Mouse (Mus musculus): ENCODE measurements around the gene Man2b2.

The Man2b2 gene

DNA sequence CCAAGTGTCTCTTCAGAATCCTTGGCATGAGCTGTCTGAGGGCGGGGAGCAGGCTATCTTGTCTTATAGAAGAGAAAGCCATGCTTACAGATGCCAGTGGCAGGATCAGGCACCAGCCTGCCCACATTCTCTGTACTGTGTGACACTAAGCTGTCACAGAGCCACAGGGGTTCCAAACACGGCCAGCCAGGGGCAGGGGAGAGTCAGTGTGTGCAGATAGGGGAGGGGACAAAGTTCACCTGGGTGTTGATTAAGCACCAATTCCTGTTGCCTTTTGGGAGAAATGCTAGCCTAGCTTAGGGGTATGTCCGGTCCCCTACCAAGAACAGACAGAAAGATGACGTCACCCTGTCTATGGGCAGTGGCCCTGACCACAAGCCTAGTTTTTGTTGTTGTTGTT lies 1.4 kb downstream of the Man2b2 start:
- DNase-seq = no peak

DNA sequence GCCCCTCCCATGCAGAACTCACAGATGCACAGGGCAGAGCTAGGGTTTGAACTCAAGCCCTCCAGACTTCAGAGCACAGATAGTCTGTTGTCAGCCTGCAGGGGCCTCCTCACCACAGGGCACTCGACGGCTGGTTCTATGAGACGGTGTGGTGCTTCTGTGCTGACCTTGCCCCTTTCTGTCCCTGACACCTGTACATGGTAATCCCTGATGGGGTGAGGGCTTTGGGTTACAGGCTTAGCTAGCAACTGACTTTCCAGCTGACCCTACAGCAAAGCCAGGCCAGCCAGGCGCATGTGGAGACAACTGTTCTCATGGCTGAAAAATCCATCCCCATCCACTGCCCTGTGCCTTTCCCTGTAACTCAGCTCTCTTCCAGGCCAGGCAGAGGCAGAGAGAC lies 7.5 kb downstream of the Man2b2 start:
- DNase-seq = no peak

DNA sequence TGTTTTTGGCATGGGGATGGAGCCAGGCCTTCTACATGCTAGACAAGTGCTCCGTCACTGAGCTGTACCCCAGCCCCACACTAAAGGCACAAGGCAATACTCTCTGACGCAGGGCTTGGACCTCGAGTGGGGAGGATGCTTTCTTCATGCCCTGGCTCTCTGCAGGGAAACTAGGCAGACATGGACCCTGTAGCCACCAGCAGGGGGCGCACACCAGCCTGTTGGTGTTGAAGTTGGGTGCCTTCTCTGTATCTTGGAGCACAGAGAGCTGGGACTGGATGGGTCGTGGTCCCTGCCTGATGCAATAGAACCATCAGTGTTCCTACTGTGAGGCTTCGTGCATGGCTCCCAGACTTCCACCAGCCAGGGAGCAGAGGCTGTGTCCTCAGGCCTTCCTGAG lies 10.3 kb downstream of the Man2b2 start:
- DNase-seq = peak; percentile 39 to 41

DNA sequence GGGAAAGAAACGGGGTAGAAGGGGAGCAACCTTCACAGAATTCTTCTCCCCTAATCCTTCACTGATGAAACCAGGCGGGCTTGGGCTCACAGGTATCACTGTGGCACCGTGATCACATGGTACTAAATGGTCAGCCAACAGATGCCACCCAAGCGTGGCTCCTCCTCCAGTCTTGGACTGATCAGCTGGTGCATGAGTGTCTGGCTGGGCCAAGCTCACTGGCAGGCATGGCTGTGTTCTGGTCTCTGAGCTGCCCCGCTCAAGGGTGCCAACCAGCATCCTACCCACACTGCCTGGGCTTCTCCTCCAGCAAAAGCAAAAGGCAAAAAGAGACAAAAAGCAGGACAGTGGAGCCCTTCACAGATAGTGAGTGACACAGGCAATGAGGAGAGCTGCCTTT lies 10.7 kb downstream of the Man2b2 start:
- no peak for DNase-seq

DNA sequence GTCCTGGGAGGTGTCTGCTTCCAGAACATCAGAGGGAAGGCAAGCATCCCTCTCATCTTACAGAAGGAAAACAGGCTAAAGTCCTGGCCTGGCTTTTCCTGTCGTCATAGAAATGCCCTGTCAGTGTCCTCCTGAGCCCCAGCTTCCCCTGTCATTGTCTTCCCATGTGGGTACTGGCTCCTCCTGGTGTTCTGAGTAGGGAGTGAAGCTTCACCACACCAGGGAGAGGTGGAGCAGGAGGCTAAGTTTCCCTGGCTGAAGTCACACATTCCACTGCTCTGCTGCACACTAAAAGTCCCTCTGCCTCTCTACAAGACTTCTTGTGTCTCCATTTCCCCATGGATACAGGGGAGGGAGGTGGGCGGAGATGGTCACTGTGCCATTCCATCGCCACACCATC lies 12.7 kb downstream of the Man2b2 start:
- DNase-seq = no peak

DNA sequence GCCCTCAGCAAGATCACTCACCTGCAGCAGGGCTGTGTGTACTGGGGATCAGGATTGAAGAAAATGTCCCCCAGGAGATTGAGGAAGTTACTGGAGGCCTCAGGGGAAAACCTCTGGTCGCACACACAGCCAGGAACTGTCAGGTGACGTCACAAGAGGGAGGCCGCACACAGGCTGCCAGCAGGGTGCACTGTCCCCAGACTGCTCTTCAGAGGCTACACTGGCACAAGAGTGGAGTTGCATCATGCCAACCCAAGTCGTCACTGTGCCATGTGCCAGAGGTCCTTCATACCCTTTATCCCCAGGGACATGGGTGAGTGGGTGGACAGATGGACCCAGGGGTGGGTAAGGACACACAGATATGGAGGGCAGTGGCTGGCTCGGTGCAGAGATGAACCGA lies 15.9 kb downstream of the Man2b2 start:
- DNase-seq = no peak

DNA sequence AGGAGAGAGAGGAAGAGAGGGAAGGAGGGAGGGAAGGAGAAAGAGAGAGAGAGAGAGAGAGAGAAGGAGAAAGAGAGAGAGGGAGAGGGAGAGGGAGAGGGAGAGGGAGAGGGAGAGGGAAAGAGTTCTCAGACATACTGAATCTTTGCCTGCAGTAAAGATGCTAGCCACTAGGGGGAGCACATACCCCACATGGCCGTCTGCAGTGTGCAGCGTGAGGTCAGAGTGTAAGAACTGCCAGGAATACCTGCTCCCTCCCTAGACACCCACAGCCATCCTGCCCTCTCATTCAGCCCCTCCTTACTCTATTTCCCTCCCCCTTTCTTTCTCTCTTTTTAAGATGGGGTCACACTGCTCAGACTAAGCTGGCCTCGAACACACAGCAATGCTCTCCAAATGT lies 19.0 kb downstream of the Man2b2 start:
- DNase-seq = peak; percentile 39

DNA sequence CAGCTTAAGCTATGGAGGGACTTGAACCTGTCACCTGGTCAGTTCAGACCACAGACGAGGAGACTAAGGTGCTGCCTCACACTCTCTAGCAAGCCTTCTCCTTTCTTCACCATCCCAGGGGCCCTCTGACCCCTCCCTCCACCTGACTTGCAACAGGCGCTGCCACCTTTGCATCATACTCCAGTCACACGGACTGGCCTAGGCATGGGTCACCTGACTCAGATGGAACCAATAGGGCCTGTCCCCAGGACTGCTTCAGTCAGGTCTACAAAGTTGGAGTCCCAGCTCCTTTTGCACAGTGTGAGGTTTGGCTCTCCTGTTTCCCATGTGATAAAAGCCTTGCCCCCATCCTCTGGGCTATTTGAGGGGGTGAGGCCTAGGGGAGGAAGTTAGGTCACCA lies 19.8 kb downstream of the Man2b2 start:
- no peak for DNase-seq

DNA sequence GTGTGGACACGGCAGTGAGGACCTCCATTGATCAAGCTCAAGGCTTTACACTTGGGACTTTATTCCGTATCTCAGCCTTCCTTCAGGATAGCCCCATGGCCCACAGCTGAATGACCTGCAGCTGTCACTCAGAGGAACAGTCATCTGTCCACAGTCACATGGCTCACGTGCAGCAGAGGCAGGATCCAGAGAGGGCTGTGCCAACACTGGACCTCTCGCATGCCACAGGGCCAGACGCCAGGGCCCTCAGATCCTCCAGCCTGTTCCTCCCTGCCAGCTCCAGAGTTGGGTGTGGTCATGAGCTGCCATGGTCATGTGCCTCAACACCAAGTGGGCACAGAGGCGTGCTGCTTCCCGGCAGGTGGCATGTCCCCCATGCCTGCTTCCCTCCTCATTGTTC lies 21.3 kb downstream of the Man2b2 start:
- DNase-seq = no peak

DNA sequence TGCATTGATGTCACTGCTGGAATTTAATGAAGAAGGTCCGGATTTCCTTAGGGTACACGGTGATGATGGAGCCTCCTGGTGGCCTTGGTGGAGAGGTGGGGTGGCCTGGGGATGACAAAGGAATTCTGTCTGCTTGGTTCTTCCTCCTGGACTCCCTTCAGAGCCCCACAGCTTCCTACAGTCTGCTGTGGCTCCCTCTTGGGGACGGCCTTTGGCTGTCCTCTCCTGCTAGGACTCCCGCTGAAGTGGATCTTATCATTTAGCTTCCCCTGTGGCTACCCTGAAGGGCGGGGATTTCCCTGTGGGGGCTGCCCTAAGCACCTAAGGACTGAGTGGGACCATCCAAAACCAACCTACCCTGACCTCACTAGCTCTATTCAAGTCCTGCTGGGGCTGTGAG lies 23.3 kb downstream of the Man2b2 start:
- DNase-seq = no peak

DNA sequence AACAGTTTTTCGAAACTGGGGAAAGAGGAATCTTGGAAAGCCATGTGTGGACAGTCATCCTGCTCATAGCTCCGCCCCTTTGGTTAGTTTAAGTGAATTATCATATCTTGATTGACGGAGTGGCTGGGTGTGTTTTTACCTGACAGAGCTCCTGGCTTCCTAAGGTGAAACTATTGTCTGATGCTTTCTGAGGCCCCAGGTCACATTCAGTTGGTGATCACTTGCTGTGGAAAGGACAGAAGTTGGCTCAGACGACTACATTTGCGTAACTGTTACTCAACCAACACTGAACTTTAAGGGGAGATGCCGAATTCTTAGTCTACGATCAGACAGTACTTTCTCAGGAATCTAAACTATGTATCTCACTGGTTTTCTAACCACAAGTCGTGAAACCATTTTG lies 33.2 kb downstream of the Man2b2 start:
- no peak for DNase-seq

DNA sequence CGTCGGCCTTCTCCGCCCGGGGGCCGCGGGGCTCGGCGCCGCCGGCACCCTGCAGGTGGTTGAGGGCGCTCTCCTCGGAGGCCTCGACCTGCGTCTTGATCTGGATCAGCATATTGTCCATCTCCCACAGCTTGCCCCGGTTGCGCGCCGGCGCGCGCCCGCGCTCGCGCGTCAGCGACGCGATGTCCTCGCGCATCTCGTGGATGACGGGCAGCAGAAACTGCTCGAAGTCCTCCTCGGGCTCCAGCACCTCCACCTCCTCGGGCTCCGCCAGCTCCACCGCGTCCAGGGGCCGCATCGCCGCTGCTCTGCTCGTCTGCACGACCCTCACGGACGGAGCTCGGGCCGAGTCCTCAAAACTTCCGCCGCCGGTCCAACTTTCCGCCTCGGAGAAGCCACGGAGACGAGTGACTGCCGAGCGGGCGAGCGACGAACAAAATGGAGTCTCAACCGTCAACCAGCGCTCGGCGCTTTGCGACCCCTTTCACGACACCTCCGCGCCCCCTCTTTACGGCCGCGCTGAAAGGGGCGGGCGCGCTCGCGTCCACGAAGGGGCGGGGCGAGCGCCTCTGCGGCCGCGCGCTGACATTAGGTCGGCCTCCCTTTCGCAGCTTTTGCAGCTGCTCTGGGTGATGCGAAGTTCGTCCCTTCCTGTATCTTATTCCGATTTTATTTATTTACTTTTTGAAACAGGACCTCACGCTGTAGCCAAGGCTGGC lies 34.0 kb downstream of the Man2b2 start, which contains the start of gene Mrfap1:
Mrfap1 (minus strand) TSS at position 477 of the 719 bp plus-strand sequence.
- peak; percentile 94 to 96 for DNase-seq

DNA sequence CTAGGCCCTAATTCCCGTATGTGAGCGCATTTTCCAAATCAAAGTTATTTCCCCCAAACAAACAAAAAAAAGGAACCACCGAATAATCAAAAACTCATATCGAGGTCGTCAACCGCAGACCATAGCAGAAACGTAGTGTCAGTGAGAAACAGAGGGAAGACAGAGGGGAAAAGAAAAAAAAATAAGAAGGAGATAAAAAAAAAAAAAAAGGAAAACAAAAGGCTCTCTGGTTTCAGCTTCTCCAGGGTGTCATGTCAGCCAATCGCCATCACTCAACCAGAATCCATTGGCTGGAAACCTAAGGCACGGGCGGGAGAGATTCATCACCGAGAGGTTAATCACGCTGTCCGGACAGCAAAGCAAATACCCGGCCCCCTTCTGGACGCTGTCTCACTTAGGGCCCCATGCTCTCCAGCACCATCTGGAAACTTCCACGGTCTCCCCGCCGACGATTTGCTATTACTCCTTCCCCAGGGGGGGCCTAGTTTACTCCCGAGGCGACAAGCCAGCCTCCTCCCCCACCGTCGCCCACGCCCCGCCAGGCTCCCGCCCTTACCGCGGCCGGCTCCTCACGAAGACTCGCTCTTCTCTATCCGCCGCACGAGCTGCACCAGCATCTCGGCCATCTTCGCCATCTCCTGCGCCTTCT lies 34.7 kb downstream of the Man2b2 start:
- peak; percentile 71 to 77 for DNase-seq

DNA sequence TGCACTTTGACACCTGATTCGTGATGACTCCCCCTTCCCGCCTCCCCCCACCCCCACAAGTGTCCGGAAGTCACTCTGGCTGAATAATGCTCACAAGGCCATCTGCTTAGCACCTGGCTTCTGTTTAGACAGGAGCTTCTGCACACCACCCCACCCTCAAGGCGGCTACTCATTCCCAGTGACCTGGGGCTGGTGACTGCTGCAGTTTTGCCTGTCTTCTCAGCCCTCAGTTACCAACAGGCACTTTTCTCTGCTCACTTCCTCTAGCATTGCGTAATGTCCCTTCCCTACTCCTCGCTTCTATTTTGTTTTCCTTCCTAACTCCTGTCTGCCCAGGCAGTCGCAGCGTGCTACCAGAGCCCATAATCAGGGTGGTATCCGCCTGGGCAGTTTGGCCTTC lies 38.6 kb downstream of the Man2b2 start:
- no peak for DNase-seq

DNA sequence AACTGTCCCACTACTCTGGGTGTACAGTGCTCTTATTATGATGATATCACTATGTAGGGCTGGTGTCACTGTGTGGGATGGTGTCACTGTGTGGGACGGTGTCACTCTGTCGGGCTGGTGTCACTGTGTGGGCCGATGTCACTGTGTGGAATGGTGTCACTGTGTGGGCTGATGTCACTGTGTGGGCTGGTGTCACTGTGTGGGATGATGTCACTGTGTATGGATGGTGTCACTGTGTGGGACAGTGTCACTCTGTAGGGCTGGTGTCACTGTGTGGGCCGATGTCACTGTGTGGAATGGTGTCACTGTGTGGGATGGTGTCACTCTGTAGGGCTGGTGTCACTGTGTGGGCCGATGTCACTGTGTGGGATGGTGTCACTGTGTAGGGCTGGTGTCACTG lies 44.4 kb downstream of the Man2b2 start:
- no peak for DNase-seq

DNA sequence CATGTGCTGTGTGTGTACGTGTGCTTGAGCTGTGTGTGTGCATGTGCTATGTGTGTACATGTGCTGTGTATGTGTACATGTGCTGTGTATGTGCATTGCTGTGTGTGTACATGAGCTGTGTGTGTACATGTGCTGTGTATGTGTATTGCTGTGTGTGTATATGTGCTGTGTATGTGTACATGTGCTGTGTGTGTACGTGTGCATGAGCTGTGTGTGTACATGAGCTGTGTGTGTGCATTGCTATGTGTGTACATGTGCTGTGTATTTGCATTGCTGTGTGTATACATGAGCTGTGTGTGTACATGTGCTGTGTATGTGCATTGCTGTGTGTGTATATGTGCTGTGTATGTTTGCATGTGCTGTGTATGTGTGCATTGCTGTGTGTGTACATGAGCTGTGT lies 50.9 kb downstream of the Man2b2 start:
- no peak for DNase-seq

DNA sequence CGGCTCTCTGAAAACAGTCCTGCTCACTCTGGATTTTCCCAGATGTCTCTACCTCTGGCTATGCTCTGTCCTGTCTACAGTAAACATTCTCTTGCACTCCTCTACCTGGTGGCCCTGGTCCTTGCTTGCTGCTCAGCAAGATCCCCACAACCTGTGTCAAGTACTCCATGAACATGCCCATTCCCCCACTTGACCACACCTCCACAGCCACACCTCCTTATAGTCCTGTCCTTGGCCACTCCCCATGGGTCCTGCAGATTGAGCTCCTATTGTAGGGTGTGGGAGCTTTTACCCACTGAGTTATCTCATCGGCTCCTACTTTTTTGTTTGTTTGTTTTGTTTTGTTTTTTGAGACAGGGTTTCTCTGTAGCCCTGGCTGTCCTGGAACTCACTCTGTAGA lies 51.6 kb downstream of the Man2b2 start:
- no peak for DNase-seq

DNA sequence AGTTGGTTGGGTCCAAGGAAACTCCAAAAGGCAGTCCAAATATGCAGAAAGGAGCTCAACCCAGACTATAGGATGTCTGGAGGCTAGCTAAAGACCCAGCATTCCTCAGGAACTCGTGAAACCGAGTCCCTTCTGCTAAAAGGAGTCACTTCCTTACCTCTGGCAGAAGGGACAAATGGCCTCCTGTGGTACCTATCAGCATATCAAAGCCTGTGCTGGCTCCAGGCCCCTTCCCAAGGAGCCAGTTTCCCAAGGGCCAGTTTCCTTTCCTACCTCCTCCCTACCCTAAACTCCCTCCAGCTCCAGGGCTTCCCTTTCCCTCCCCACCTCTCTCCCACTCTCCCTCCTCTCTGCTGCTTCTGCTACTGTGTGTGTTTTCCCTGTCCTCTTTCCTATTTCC lies 53.3 kb downstream of the Man2b2 start:
- no peak for DNase-seq

DNA sequence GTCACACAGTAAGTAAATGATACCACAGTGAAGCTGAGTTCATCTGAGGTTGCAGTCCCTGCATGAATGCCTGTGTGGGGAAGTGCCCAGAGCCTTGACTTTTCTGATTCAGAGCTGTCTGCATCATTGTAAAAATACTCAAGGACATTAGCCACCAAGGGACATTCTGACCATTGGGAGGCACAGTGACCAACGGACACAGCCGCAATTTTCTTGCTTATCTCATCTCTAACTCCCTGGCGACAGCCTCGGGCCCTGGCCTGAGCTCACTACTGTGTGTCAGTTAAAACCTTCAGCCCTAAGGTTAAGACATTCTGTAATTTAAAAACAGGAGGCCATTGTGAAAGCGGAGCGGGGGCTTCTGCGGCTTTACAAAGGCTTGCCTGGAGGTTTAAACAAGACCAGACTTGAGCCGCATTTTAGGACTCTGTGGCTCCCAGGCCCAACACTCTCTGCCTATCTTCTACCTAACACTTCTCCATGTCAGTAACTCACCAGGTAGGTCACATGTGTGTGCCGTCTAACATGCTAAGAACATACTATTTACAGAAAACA lies 54.4 kb downstream of the Man2b2 start:
- DNase-seq = no peak

DNA sequence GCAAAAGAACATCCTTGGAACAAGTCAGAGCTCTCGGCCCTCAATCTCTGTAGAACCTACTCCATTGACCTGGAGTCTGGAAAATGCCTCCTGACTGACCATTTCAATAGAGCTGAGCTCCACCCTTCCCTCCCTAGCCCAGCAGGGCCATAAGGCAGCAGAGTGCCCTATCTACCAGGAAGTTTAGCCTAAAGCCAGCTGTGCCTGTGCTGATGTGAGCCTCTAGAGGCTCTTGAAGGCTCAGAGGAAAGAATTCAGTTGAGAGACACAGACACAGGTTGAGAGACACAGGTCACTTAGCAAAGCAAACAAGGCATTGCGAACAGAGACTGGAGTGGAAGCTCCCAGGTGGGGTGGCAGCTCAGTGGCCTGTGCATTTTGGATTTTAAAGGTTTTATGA lies 55.1 kb downstream of the Man2b2 start:
- DNase-seq = no peak

DNA sequence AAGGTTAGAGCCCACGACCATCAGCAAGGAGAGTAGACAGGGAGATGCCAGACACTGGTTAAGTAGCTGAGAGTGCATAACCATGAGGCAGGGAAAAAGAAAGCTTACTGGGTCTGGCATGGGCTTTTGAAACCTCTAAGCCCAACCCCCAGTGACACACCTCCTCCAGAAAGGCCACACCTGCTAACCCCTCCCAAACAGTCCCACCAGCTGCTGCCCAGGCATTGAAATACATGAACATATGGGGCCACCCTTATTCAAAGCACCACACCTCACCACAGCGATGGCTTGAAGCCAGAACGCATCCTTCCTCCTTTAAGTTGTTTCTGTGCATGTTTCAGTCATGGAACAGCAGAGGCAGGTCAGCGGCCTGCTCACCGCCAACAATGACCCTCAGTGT lies 57.9 kb downstream of the Man2b2 start:
- DNase-seq = no peak

DNA sequence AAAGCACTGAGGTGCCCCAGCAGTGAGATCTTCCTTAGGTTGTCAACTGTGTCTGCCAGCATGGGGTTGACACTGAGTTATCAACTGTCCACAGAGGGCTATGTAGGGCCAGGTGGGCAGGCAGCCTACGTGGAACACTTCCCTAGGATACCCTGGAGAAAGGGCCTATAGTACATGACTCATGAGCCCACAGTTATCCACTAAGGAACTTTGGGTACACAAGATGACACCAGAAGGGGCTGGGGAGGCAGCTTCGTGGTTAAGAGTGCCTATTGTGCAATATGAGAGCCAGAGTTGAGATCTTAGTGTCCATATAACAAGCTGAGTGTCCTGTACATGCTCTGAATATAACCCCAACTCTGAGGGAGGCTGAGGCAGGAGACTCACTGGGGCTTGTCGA lies 60.9 kb downstream of the Man2b2 start:
- DNase-seq = no peak

DNA sequence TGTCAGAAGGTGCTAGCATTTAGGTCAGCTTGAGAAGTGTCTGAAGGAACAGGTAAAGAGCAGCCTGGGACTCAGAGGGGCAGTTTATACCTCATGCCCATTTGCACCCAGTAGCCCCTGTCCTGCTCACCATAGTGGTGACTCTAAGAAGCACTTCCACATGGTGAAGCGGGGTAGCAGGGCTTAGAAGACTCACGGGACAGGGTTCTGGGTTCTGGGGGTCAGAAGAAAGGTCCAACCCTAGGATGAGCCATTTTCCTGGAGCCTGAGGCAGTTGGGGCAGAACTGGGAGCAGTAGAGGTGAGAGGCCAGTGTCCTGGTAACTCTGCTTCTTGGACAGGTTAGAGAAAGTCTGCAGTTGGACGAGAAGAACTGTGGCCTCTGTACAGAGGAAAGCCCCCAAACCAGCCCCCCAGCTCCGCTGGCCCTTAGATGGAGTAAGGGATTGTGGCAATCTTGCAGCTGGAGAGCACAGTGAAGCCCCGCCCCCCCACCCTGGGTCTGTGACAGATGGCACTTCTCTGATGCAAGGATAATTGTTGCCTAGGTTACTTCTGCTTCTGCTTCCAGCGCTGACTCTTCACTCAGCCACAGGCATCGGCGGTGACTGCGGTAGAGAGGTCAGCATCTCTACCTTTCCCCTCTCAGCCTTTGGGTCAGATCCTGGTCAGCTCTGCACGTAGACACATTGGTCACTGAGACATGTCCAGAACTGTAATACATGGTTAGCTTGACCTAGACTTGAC lies 63.3 kb downstream of the Man2b2 start:
- no peak for DNase-seq

DNA sequence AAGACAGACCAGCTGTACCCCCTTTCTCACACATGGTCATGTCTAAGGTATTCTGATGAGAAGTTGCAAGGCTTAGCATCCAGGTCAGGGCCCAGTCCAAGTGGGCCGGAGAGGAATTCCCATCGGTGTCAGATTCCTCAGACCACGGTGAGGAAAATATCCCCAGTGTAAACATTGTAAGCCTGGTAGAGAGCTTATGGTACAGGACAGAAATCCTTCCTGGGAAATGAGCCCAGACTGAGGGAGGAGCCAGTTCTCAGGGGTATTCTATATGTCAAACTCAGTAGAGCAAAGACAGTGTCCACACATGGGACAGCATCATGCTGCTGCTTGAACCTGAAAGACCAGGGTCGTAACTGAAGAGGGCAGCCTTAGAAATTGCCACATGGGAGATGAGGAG lies 70.6 kb downstream of the Man2b2 start:
- no peak for DNase-seq

Measured in thymus, postnatal 36 days (tissue).